Mouse (Mus musculus) cerebellum, adult 2 months (tissue): ENCODE data around the gene Ppil1.

Experiments
- CTCF ChIP-seq: fragments of 200-500 bp; IDR thresholded peaks from 2 replicates; pipeline ENCODE4 v1.5.1; 2011; ENCODE audit warnings: low read depth, mild to moderate bottlenecking, control low read depth, low read length, moderate library complexity, borderline replicate concordance; ENCODE audit not compliant: insufficient read depth
- POLR2A ChIP-seq: fragments of 200-500 bp; IDR thresholded peaks from 2 replicates; pipeline ENCODE4 v1.6.1; 2011; ENCODE audit warnings: low read length, control low read depth, borderline replicate concordance; ENCODE audit not compliant: insufficient read depth

GRCm38 (mm10) chr17:29244912-29245311, 19.1 kb downstream of the Ppil1 start:
- TF ChIP-seq CTCF (no peak), POLR2A (no peak)
